Mouse (Mus musculus) lung, adult 2 months (tissue): Measurements from ENCODE around the gene Gpc6.

Experiments
- CTCF ChIP-seq: fragments of 200-500 bp; IDR thresholded peaks from 2 replicates; pipeline ENCODE4 v1.5.1; 2011; ENCODE audit warnings: mild to moderate bottlenecking, low read length, control low read depth; ENCODE audit not compliant: insufficient read depth
- POLR2A ChIP-seq: fragments of 200-500 bp; IDR thresholded peaks from 2 replicates; pipeline ENCODE4 v1.6.1; 2011; ENCODE audit warnings: low read depth, mild to moderate bottlenecking, control low read depth, low read length, borderline replicate concordance; ENCODE audit errors: extremely low read depth

GRCm38 (mm10) chr14:117912624-117913270 is 987.6 kb downstream of the Gpc6 start:
- no peak for TF ChIP-seq CTCF
- TF ChIP-seq POLR2A, result no peak
